Mouse (Mus musculus) bone marrow macrophage, adult 2 months (primary cell): Measurements from ENCODE around the gene Serpinb9b. TPM values are rescaled to one million over a fixed set of nuclear protein-coding genes. Genes with fewer than 3 reads are reported as not detected.

Experiments used
- H3K27ac ChIP-seq: 2 replicates; pipeline ENCODE4 v1.5.1; 2012; ENCODE audit warnings: low read depth, low read length; ENCODE audit not compliant: insufficient read depth
- H3K4me1 ChIP-seq: 2 replicates; pipeline ENCODE4 v1.6.1; 2012; ENCODE audit warnings: low read length; ENCODE audit not compliant: control insufficient read depth, insufficient read depth
- H3K4me3 ChIP-seq: 2 replicates; pipeline ENCODE4 v1.5.1; 2012; ENCODE audit warnings: mild to moderate bottlenecking, low read length, moderate library complexity; ENCODE audit not compliant: insufficient read depth
- CTCF ChIP-seq: IDR thresholded peaks from 2 replicates; pipeline ENCODE4 v1.5.1; 2012; ENCODE audit warnings: low read depth, mild to moderate bottlenecking, low read length, moderate library complexity
- POLR2A ChIP-seq: IDR thresholded peaks from 2 replicates; pipeline ENCODE4 v1.6.1; 2012; ENCODE audit warnings: mild to moderate bottlenecking, low read depth, low read length, borderline replicate concordance
- polyA plus RNA-seq: library from polyadenylated mRNA; stranded (reverse); fragments of >200 nt; gene quantifications from 2 replicates; pipeline ENCODE4 v1.2.4, GENCODE M21; 2012; ENCODE audit not compliant: missing spikeins, insufficient read depth, insufficient read length

Serpinb9b gene
- polyA plus RNA-seq, 1 experiment, result not detected

DNA sequence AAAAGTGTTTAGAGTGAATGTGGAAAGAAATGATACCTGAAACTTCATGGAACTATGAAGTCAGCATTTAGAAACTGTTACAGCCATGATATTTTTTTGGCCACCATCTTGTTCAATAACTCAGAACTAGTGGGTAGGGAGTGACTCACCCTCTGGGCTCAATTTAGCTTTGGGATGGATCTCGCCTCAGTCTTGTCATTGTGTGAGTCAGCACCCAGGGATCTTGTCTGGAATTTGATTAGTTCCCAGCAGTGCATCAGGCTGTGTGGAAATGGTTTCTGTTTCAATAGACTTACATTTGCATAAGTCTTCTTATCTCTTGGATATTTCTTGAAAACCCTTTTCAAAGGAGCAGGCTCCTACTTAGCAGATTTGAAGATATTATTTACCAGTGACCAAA, 63.3 kb downstream of the Serpinb9b start:
- Histone ChIP-seq H3K27ac (no peak overlapping the region), H3K4me1 (peaks cover 37% of the 10 kb centered on the region), H3K4me3 (no peak overlapping the region)
- TF ChIP-seq POLR2A (no peak), CTCF (no peak)

DNA sequence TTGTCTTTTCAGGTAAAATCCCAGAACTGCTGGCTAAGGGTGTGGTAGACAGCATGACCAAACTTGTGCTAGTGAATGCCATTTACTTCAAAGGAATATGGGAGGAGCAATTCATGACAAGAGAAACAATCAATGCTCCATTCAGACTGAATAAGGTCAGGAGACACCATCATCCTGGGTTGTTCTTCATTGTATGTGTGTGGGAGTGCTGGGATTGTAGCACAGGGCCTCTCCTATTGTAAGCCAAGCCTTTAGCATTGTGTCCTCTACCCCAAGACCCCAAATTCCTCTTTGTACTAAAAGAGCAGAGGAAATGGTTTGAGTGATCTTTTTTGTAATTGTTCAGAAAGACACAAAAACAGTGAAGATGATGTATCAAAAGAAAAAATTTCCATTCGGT, 64.1 kb downstream of the Serpinb9b start:
- no peak for TF ChIP-seq CTCF
- TF ChIP-seq POLR2A, result no peak
- H3K27ac ChIP-seq, result no peak overlapping the region

More for the DNA sequence above, 64.1 kb downstream of the Serpinb9b start:
- Histone ChIP-seq H3K4me1 (peaks cover 32% of the 10 kb centered on the region), H3K4me3 (no peak overlapping the region)

Other genes with a start within 250 kb of the Serpinb9b start
- gene Mylk4, start 243.5 kb upstream of the Serpinb9b start, polyA plus RNA-seq, result 0.19 TPM in 1 of 2 replicates, not detected in the other
- gene Wrnip1, start 225.4 kb upstream of the Serpinb9b start, polyA plus RNA-seq, result 7.6 and 10.9 TPM in 2 replicates
- gene D930007J09Rik, start 224.6 kb upstream of the Serpinb9b start, polyA plus RNA-seq, result not detected in 2 replicates
- gene Serpinb1a, start 176.2 kb upstream of the Serpinb9b start, polyA plus RNA-seq, result not detected in 2 replicates
- 1.4 and 1.7 TPM in 2 replicates for gene Serpinb1c, start 129.2 kb upstream of the Serpinb9b start, polyA plus RNA-seq
- 12.3 and 12.7 TPM in 2 replicates for gene Serpinb6b, start 62.2 kb upstream of the Serpinb9b start, polyA plus RNA-seq
- gene Serpinb9, start 24.2 kb upstream of the Serpinb9b start, polyA plus RNA-seq, result 6.6 and 7.4 TPM in 2 replicates
- gene Serpinb1b, start 51.2 kb downstream of the Serpinb9b start, polyA plus RNA-seq, result 0.60 TPM in 1 of 2 replicates, not detected in the other
- gene Serpinb9c, start 132.3 kb downstream of the Serpinb9b start, polyA plus RNA-seq, result not detected in 2 replicates
- not detected in 2 replicates for gene Serpinb9d, start 165.5 kb downstream of the Serpinb9b start, polyA plus RNA-seq
- gene Serpinb9e, start 222.2 kb downstream of the Serpinb9b start, polyA plus RNA-seq, result not detected in 2 replicates